Mouse (Mus musculus) brain, adult 2 months (tissue): Measurements from ENCODE around the gene Nr2e1.

Experiments used
- DNase-seq: peaks from one replicate; pipeline ENCODE4 v3.0.0; 2011; ENCODE audit warnings: low read depth, low spot score

Nr2e1 gene

DNA sequence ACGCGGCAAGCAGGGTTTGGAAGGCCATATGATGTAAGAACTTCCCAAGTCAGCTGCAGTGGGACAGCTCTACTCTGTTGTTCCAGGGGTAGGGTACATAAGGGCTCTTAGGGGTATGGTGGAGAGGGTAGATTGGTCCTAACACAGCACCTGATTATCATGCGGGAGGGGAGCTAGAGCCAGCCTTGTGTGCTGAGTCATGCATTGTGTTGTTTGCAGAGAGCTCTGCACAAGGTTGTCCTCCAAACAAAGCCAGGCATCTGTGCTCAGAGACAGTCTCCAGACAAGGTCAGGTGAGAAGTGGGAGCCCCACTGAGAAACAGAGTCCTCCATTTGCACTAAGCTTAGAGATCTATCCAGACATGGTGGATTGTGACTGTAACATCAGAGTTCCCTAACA lies 36.9 kb downstream of the Nr2e1 start:
- DNase-seq: no peak

GRCm38 (mm10) chr10:42545707-42546503 lies 37.5 kb downstream of the Nr2e1 start:
- DNase-seq: no peak

DNA sequence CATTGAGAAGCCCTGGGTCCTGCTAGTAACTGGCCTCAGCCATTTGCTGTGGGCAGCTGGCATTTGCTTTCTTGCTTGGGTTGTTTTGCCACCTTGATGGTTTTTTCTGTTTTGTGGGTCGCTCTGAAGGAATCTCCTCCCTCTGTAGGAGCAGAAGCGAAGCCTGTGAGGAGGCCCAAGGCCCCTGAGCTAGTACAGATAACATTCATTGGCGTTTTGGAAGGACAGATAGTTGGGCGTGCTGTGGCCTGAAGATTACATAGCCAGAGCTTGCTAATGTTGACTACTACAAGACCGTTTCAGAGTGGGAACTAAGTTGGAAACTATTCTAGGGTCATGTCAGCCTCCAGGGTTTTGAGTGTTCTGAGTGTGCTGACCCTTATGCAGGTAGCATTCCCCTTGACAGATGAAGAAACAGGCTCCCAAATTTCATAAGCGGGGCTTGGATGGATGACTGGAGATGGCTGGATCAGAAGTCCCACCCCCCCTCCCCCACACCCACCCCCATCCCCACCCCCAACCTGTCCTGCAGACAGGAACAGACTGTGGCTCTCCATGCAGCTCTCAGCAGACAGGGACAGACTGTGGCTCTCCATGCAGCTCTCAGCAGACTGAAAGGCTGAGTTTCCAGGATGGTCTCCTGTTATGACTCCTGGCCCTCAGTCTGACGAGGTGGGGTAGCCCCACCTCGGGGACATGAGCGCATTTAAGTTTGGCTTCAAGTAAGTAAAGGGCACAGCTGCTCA lies 45.7 kb downstream of the Nr2e1 start:
- DNase-seq: no peak

DNA sequence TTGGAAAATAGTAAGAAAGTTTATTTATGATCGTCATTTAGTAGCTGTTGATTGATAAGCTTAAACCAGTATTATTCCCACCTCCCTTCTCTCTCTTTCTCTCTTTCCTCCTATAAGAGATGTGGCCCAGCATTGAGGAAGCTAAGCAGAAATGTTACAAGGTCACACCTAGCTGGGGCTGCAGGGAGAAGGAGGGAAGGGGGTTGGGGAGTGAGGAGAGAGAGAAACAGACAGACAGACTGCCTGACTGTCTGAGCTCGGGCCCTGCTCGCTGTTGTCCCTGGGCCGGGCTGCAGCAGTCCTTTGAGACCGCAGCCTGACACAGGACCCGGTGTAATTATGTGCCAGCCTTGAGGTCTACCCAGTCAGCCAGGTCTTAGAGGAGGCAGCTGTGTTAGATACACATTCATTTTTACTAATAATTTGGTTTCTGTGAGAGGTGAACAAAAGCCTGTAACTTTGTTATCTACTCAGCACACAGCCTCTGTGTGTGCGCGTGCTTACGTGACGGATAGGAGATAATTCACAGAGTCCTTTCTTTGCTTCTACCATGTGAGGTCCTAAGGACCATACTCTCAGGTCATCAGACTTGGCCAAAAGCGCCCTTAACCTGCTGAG lies 49.5 kb downstream of the Nr2e1 start:
- DNase-seq: no peak

- DNase-seq: no peak
These were observed 57.8 kb downstream of the Nr2e1 start for GRCm38 (mm10) chr10:42525682-42526081.

DNA sequence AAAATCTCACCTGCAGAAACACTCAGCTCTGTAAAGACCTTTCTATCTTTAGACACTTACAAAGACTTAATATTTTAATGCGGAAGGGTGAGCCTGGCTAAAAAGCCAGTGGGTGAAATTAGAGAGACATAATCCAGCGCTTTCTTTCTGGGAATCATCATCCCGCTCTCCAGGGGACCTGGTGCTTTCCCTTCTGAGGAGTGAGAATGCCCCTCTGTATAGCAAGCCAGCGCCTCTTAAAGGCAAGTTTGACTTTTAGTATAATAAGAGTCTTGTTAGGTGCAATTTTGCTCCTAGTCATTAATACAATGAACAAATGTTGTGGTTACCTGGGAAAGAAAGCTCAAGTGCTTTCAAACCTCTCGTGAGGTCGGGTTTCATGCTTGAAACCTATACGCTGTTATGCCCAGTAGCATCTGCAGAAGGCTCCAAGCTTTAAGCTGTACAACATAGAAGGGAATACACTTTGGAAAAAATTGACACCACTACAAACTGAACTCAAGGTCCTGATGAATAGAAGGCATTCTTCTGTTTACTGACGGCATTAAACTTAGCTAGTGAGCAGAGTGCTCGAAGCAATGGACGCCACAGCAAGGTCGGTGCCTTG lies 59.8 kb downstream of the Nr2e1 start:
- DNase-seq: no peak

- no peak for DNase-seq
These were observed 60.5 kb downstream of the Nr2e1 start for GRCm38 (mm10) chr10:42522912-42523311.

DNA sequence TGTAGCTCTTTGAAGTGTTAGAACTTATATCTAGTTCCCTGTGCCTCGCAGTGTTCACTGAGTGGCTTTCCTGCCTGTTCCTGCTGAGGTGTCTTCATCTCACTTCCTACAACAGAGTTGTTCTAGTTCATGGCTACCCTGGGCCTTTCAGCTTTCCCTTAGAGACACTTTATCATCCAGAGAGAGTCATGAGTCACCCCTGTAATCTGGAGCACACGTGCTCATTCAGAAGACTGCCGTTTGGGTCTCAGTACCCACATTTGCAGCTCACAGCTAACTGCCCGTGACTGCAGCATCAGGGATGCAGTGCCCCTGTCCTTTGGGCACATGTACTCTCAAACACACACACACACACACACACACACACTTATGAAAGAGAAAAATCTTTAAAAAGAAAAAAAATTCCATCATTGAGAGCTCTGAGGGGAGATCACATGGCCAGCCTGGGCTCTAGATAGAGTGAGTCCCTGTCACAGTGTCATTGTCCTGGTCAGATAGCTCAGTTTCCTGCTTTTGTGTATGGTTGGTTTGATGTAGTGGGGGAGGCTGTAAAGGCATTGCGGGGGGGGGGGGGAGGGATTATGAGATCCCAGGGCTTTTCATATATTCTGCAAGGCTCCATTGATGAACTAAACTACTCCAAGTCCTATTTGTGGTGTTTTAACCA lies 62.0 kb downstream of the Nr2e1 start:
- peak; percentile 49 for DNase-seq

DNA sequence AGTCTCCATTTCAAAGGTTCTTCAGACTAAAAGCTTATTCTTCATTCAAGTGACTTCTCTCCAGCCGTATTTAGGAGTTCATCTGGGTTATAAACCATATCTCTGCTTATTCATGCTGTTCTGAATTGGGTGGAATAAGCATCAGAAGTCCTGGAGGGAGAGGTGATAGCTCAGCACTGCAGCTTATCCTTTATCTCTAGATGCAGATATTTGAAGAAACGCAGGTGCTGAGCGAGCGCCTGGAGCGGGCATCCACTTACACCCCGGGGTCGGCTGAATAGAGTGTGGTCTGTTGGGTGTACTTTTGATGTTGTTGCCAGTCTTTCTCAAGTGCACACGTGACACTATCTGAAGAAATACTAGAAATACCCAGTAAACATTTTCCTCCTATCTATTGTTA lies 65.1 kb downstream of the Nr2e1 start:
- DNase-seq: no peak

GRCm38 (mm10) chr10:42514125-42514524 lies 69.3 kb downstream of the Nr2e1 start:
- no peak for DNase-seq
